Mouse (Mus musculus): Measurements from ENCODE around the gene Kcnh7. TPM values are rescaled to one million over a fixed set of nuclear protein-coding genes. Genes with fewer than 3 reads are reported as not detected.

Gene Kcnh7
- polyA plus RNA-seq, 1 experiment, result not detected

GRCm38 (mm10) chr2:62681667-62682066, 502.4 kb downstream of the Kcnh7 start:
- TF ChIP-seq POLR2A (IDR thresholded peaks at IDR 0.05; ENCODE audit: borderline replicate concordance, low read depth, low read length) (no peak), CTCF (IDR thresholded peaks at IDR 0.05; ENCODE audit: low read depth, low read length) (no peak)
- Histone ChIP-seq H3K4me1 (ENCODE audit: control insufficient read depth, insufficient read depth, low read length) (peaks cover 21% of the 10 kb centered on the region), H3K4me3 (ENCODE audit: insufficient read depth, low read length) (no peak overlapping the region), H3K27ac (ENCODE audit: insufficient read depth, low read depth, low read length) (no peak overlapping the region)

- Histone ChIP-seq H3K27ac (ENCODE audit: insufficient read depth, low read depth, low read length) (no peak overlapping the region), H3K4me1 (ENCODE audit: control insufficient read depth, insufficient read depth, low read length) (0 out of 2 replicates have a peak, but pooled peaks cover 2% of the 10 kb centered on the region), H3K4me3 (ENCODE audit: insufficient read depth, low read length) (no peak overlapping the region)
- TF ChIP-seq POLR2A (IDR thresholded peaks at IDR 0.05; ENCODE audit: borderline replicate concordance, low read depth, low read length) (no peak), CTCF (IDR thresholded peaks at IDR 0.05; ENCODE audit: low read depth, low read length) (no peak)
These were observed 511.3 kb downstream of the Kcnh7 start for GRCm38 (mm10) chr2:62672788-62673187.

DNA sequence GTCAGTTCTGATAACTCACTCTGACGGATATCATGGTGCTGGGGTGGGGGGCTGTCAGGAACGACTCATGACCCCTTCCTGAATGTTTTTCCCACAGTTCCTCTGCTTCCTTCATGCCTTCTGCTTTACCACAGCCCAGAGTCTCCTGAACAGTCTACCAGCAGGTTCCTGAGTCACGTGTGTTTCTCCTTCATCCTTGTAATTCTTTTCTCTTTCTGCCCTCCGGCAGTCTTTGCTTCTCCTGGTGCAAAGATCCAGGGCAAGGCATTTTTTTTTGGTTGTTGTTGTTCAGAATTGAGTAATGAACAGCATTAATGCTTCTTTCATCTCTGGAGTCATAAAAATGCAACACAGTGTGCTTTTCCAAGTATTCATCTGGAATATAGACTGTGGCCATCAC, 513.3 kb downstream of the Kcnh7 start:
- 0 out of 2 replicates have a peak, but pooled peaks cover 2% of the 10 kb centered on the region for H3K4me1 ChIP-seq (ENCODE audit: control insufficient read depth, insufficient read depth, low read length)
- no peak overlapping the region for H3K4me3 ChIP-seq (ENCODE audit: insufficient read depth, low read length)
- TF ChIP-seq CTCF (IDR thresholded peaks at IDR 0.05; ENCODE audit: low read depth, low read length), result no peak
- TF ChIP-seq POLR2A (IDR thresholded peaks at IDR 0.05; ENCODE audit: borderline replicate concordance, low read depth, low read length), result no peak
- no peak overlapping the region for H3K27ac ChIP-seq (ENCODE audit: insufficient read depth, low read depth, low read length)

DNA sequence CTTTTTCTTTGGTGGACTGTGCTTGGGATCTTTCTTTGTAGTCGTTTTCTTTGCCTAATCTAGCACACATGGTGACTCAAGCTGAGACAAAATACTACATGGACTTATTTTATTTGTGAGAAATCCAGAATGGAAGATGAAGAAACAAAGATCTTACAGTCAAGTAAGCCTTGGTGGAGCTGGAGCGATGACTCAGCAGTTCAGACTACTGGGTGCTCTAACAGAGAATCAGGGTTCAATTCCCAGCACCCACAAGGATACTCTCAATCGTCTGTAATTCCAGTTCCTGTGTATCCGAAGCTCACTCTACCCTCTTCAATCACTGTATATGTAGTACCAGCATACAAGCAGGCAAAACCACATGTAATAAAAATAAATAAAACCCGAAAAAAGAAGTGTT, 513.8 kb downstream of the Kcnh7 start:
- Histone ChIP-seq H3K27ac (ENCODE audit: insufficient read depth, low read depth, low read length) (no peak overlapping the region), H3K4me3 (ENCODE audit: insufficient read depth, low read length) (no peak overlapping the region), H3K4me1 (ENCODE audit: control insufficient read depth, insufficient read depth, low read length) (0 out of 2 replicates have a peak, but pooled peaks cover 2% of the 10 kb centered on the region)
- TF ChIP-seq POLR2A (IDR thresholded peaks at IDR 0.05; ENCODE audit: borderline replicate concordance, low read depth, low read length), result no peak
- no peak for TF ChIP-seq CTCF (IDR thresholded peaks at IDR 0.05; ENCODE audit: low read depth, low read length)

- H3K4me3 ChIP-seq (ENCODE audit: insufficient read depth, low read length), result no peak overlapping the region
- no peak overlapping the region for H3K27ac ChIP-seq (ENCODE audit: insufficient read depth, low read depth, low read length)
- H3K4me1 ChIP-seq (ENCODE audit: control insufficient read depth, insufficient read depth, low read length), result peaks cover 3% of the 10 kb centered on the region
- TF ChIP-seq CTCF (IDR thresholded peaks at IDR 0.05; ENCODE audit: low read depth, low read length) (no peak), POLR2A (IDR thresholded peaks at IDR 0.05; ENCODE audit: borderline replicate concordance, low read depth, low read length) (no peak)
These were observed 514.2 kb downstream of the Kcnh7 start for GRCm38 (mm10) chr2:62669848-62670247.

DNA sequence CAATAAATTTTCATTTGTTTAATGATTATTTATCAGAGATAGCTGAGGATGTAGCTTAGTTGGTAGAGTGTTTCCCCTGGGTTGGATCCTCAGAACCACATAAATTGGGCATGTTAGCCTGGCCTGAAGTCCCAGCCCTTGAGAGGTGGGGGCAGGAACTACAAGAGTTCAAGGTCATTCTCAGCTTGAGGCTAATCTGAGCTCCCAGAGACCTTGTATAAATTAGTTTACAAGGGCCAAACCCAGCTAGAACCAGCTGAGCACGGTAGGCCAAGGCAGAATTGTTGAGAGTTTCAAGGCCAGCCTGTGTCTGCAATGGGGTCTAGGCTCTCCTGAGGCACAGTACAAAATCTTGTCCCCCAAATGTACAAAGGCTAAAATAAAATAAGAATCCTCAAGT, 518.6 kb downstream of the Kcnh7 start:
- TF ChIP-seq CTCF (IDR thresholded peaks at IDR 0.05; ENCODE audit: low read depth, low read length) (no peak), POLR2A (IDR thresholded peaks at IDR 0.05; ENCODE audit: borderline replicate concordance, low read depth, low read length) (no peak)
- no peak overlapping the region for H3K4me3 ChIP-seq (ENCODE audit: insufficient read depth, low read length)

GRCm38 (mm10) chr2:62664839-62665238, 519.2 kb downstream of the Kcnh7 start:
- Histone ChIP-seq H3K4me3 (ENCODE audit: insufficient read depth, low read length) (no peak overlapping the region; the same call in 1 of the 2 replicates), H3K4me1 (ENCODE audit: control insufficient read depth, insufficient read depth, low read length) (peaks cover 6% of the 10 kb centered on the region), H3K27ac (ENCODE audit: insufficient read depth, low read depth, low read length) (no peak overlapping the region)
- TF ChIP-seq POLR2A (IDR thresholded peaks at IDR 0.05; ENCODE audit: borderline replicate concordance, low read depth, low read length), result no peak
- TF ChIP-seq CTCF (IDR thresholded peaks at IDR 0.05; ENCODE audit: low read depth, low read length), result no peak

More for the DNA sequence above, 518.6 kb downstream of the Kcnh7 start:
- Histone ChIP-seq H3K4me1 (ENCODE audit: control insufficient read depth, insufficient read depth, low read length) (peaks cover 6% of the 10 kb centered on the region), H3K27ac (ENCODE audit: insufficient read depth, low read depth, low read length) (no peak overlapping the region)

- H3K4me1 ChIP-seq (ENCODE audit: control insufficient read depth, insufficient read depth, low read length), result peaks cover 6% of the 10 kb centered on the region
- H3K4me3 ChIP-seq (ENCODE audit: insufficient read depth, low read length), result peak within 1 kb of the TSS; percentile 100
- TF ChIP-seq POLR2A (IDR thresholded peaks at IDR 0.05; ENCODE audit: borderline replicate concordance, low read depth, low read length) (no peak), CTCF (IDR thresholded peaks at IDR 0.05; ENCODE audit: low read depth, low read length) (no peak)
- no peak within 1 kb of the TSS for H3K27ac ChIP-seq (ENCODE audit: insufficient read depth, low read depth, low read length)
These were observed 519.9 kb downstream of the Kcnh7 start, which contains the start of gene Gca for GRCm38 (mm10) chr2:62664135-62664670. Gene Gca, plus strand, starts transcription at chr2:62664285.

GRCm38 (mm10) chr2:62662560-62662959, 521.5 kb downstream of the Kcnh7 start:
- H3K4me3 ChIP-seq (ENCODE audit: insufficient read depth, low read length), result no peak overlapping the region
- no peak for TF ChIP-seq CTCF (IDR thresholded peaks at IDR 0.05; ENCODE audit: low read depth, low read length)
- no peak for TF ChIP-seq POLR2A (IDR thresholded peaks at IDR 0.05; ENCODE audit: borderline replicate concordance, low read depth, low read length)
- H3K27ac ChIP-seq (ENCODE audit: insufficient read depth, low read depth, low read length), result no peak overlapping the region
- H3K4me1 ChIP-seq (ENCODE audit: control insufficient read depth, insufficient read depth, low read length), result peaks cover 6% of the 10 kb centered on the region

GRCm38 (mm10) chr2:62660565-62660964, 523.5 kb downstream of the Kcnh7 start:
- H3K27ac ChIP-seq (ENCODE audit: insufficient read depth, low read depth, low read length), result no peak overlapping the region
- H3K4me3 ChIP-seq (ENCODE audit: insufficient read depth, low read length), result no peak overlapping the region
- TF ChIP-seq POLR2A (IDR thresholded peaks at IDR 0.05; ENCODE audit: borderline replicate concordance, low read depth, low read length), result no peak
- no peak for TF ChIP-seq CTCF (IDR thresholded peaks at IDR 0.05; ENCODE audit: low read depth, low read length)
- H3K4me1 ChIP-seq (ENCODE audit: control insufficient read depth, insufficient read depth, low read length), result peaks cover 14% of the 10 kb centered on the region

All from bone marrow macrophage, adult 2 months (primary cell).